Mouse (Mus musculus) testis, adult 2 months (tissue): Measurements from ENCODE around the gene Lcor.

Source experiments
- CTCF ChIP-seq: fragments of 200-500 bp; IDR thresholded peaks from 2 replicates; pipeline ENCODE4 v1.5.1; 2012; ENCODE audit warnings: low read depth, mild to moderate bottlenecking, inconsistent platforms, low read length, moderate library complexity; ENCODE audit not compliant: control insufficient read depth, insufficient read depth, insufficient replicate concordance
- POLR2A ChIP-seq: fragments of 200-500 bp; IDR thresholded peaks from 2 replicates; pipeline ENCODE4 v1.6.1; 2012; ENCODE audit warnings: low read depth, mild to moderate bottlenecking, inconsistent platforms, low read length, moderate library complexity; ENCODE audit not compliant: control insufficient read depth

DNA sequence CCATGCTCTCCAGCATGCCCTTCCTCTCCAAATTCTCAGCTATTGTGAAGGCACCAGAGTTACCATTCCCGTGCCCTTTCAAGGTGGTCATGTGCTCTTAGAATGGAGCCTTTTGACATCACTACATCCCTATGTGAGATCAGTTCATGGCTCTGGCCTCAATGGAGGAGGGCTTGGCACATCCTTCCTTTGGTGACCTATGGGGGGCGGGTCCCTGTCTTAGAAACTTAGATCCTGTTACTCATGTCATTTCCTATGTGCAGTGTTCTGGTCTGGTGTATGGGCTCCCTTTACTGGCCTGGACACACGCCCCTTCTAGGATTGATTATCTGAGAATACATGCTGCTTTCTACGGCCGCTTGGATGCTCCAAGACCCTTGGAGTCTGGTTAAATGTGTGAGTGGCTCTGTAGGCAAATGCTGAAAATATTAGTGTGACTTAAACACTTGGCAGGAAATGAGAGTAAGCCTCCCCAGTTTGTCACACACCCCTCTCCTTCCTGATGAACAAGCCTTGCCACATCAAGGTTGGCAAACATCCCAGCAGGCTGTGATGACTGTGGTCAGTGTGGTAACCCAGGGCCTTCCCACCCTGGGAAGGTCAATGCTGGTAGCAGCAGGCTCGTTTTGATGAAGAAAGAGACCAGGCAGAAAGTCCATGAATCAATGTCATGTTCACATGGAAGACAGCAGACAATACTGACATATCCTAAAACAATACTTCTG lies 114.9 kb downstream of the Lcor start:
- TF ChIP-seq POLR2A (no peak), CTCF (no peak)
